Mouse (Mus musculus) testis, adult 2 months (tissue): ENCODE data around the gene Ttc28.

ENCODE experiments used
- CTCF ChIP-seq: fragments of 200-500 bp; IDR thresholded peaks from 2 replicates; pipeline ENCODE4 v1.5.1; 2012; ENCODE audit warnings: low read depth, mild to moderate bottlenecking, inconsistent platforms, low read length, moderate library complexity; ENCODE audit not compliant: control insufficient read depth, insufficient read depth, insufficient replicate concordance
- POLR2A ChIP-seq: fragments of 200-500 bp; IDR thresholded peaks from 2 replicates; pipeline ENCODE4 v1.6.1; 2012; ENCODE audit warnings: low read depth, mild to moderate bottlenecking, inconsistent platforms, low read length, moderate library complexity; ENCODE audit not compliant: control insufficient read depth

- TF ChIP-seq CTCF (no peak), POLR2A (no peak)
Observed at GRCm38 (mm10) chr5:111205817-111206216, 326.2 kb downstream of the Ttc28 start.
